Mouse (Mus musculus): Measurements from ENCODE around the gene 4930453N24Rik.

DNA sequence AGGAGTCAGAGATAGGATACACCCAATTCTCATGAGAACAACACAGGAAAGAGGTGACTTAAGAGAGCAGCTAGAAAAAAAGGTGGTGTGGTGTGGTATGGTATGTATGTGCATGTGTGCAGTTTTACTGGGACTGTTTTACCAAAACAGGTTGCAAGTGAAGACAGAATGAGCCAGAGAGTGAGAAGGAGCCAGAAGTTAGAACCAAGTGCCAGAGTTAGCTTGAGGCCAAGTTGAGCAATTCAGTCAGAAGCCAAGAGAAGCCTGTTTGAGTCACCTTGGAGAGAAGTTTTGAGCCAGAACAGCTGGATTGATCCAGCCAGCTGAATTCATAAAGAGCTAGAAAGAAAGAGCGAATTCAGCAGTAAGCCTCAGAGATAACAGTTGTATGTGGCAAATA lies 4.6 kb upstream of the 4930453N24Rik start:
- TF ChIP-seq E2F4 (IDR thresholded peaks at IDR 0.05; ENCODE audit: insufficient read depth) (no peak), MAX (IDR thresholded peaks at IDR 0.05; ENCODE audit: low read depth) (no peak), MYOG (IDR thresholded peaks at IDR 0.05; ENCODE audit: control insufficient read depth in 1 of 3, insufficient read depth in 1 of 3, insufficient read length in 2 of 3, low read depth in 2 of 3) (no peak), POLR2A (IDR thresholded peaks at IDR 0.05; ENCODE audit: insufficient read length, low read depth) (no peak), POLR2AphosphoS2 (IDR thresholded peaks at IDR 0.05; ENCODE audit: insufficient read length, low read depth) (no peak), TCF12 (IDR thresholded peaks at IDR 0.05; ENCODE audit: insufficient read depth, poor library complexity, severe bottlenecking) (no peak), MYOD1 (IDR thresholded peaks at IDR 0.05; ENCODE audit: control insufficient read depth in 1 of 3, insufficient read length in 2 of 3, low read depth in 2 of 3) (no peak), USF1 (IDR thresholded peaks at IDR 0.05; ENCODE audit: low read depth) (no peak)

All from myocyte (in vitro differentiated cells).